Mouse (Mus musculus) heart, embryonic 14.5 days (tissue): ENCODE measurements around the gene Gm28048. TPM values are rescaled to one million over a fixed set of nuclear protein-coding genes. Genes with fewer than 3 reads are reported as not detected.

ENCODE experiments used
- ATAC-seq: fragments of 200-750 bp; cut with Nextera tagmentation; 2 replicates; pipeline ENCODE4 v1.8.0; 2017; ENCODE audit warnings: low read depth, moderate TSS enrichment; ENCODE audit not compliant: insufficient number of reproducible peaks, insufficient read depth, low FRiP score
- H3K27ac ChIP-seq, 2 experiments: fragments of 200-500 bp in 1 of 2; fragments of 300-500 bp in 1 of 2; sonication (generic) in 1 of 2; replicated peaks in 1 of 2; 2 replicates each; pipeline ENCODE4 v1.5.1; 2012 to 2014; ENCODE audit warnings: low read depth in 2 of 2, low read length in 2 of 2, control low read depth in 1 of 2, mild to moderate bottlenecking in 1 of 2, mixed read lengths in 1 of 2; ENCODE audit not compliant: control insufficient read depth in 1 of 2, insufficient read depth in 1 of 2
- H3K27me3 ChIP-seq: fragments of 300-500 bp; sonication (generic); 2 replicates; pipeline ENCODE4 v1.6.1; 2014; ENCODE audit warnings: mild to moderate bottlenecking, low read length, control low read depth; ENCODE audit not compliant: control insufficient read depth, insufficient read depth
- H3K36me3 ChIP-seq: fragments of 300-500 bp; sonication (generic); 2 replicates; pipeline ENCODE4 v1.6.1; 2014; ENCODE audit warnings: mild to moderate bottlenecking, control low read depth, low read length, mixed read lengths; ENCODE audit not compliant: control insufficient read depth, insufficient read depth
- H3K4me1 ChIP-seq, 2 experiments: fragments of 200-500 bp in 1 of 2; fragments of 300-500 bp in 1 of 2; sonication (generic) in 1 of 2; 2 replicates each; pipeline ENCODE4 v1.6.1; 2012 to 2014; ENCODE audit warnings: low read length in 2 of 2, control low read depth in 1 of 2, mixed read lengths in 1 of 2; ENCODE audit not compliant: control insufficient read depth in 2 of 2, insufficient read depth in 2 of 2
- H3K4me2 ChIP-seq: fragments of 300-500 bp; sonication (generic); 2 replicates; pipeline ENCODE4 v1.6.1; 2014; ENCODE audit warnings: mild to moderate bottlenecking, low read length
- H3K4me3 ChIP-seq, 2 experiments: fragments of 200-500 bp in 1 of 2; fragments of 300-500 bp in 1 of 2; sonication (generic) in 1 of 2; 2 replicates each; pipeline ENCODE4 v1.5.1; 2012 to 2014; ENCODE audit warnings: low read length in 2 of 2, mild to moderate bottlenecking in 2 of 2, control low read depth in 1 of 2, low read depth in 1 of 2, moderate library complexity in 1 of 2; ENCODE audit not compliant: control insufficient read depth in 1 of 2, insufficient read depth in 1 of 2
- H3K9ac ChIP-seq: fragments of 300-500 bp; sonication (generic); 2 replicates; pipeline ENCODE4 v1.6.1; 2014; ENCODE audit warnings: mild to moderate bottlenecking, low read length
- H3K9me3 ChIP-seq: fragments of 300-500 bp; sonication (generic); 2 replicates; pipeline ENCODE4 v1.6.1; 2016; ENCODE audit warnings: low read length, control low read depth; ENCODE audit not compliant: control insufficient read depth
- WGBS: fragments of 180-500 bp; shearing (Covaris S2); extraction: QIAGEN DNeasy Blood & Tissue Kit; methylation state at CpG from one replicate; pipeline ENCODE4 v1.1.7; 2014; 5-methylcytosine and 5-hydroxymethylcytosine counted together
- polyA plus RNA-seq: library from polyadenylated mRNA; unstranded; fragments of >200 nt; fragmentation: Nextera tagmentation; extraction: Ambion mirVana; gene quantifications from 2 replicates; pipeline ENCODE4 v1.2.1, GENCODE M21; 2014

The Gm28048 gene
- polyA plus RNA-seq, 1 experiment from 2014 or later, result 8.1 TPM

DNA sequence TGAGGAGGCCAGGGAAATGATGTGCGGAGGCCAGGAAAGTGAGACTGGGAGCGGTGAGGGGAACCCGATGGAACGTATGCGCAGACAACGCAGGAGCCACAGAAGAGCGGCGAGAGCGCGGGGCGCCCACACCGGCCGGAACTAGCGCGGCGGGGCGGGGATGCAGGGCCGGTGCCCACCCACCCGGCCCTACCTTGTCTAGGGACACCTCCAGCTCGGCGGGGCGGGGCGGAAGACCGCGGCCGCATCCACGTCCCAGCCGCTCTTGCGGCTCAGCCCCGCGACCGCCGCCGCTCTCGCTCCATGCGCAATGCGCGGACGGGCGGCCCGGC is 122.6 kb downstream of the Gm28048 start:
- H3K36me3 ChIP-seq, result no peaks in the 10 kb centered on the region
- WGBS, result 0% methylated on average over 18 of the region's 41 CpGs
- H3K27ac ChIP-seq, result peak overlapping the region in 1 of 2 experiments; percentile 73; a peak in 2 of 4 replicates
- H3K27me3 ChIP-seq, result peaks cover 6% of the 10 kb centered on the region; the same call in 1 of the 2 replicates
- peak overlapping the region; percentile 99 for H3K4me2 ChIP-seq
- no peaks in the 10 kb centered on the region for H3K9me3 ChIP-seq
- H3K4me1 ChIP-seq, result peaks cover 8 to 13% of the 10 kb centered on the region in 2 experiments; a peak in 2 of 4 replicates
- peak; percentile 49 for ATAC-seq
- peak overlapping the region; percentile 83 to 96 for H3K4me3 ChIP-seq
- peak overlapping the region; percentile 84 for H3K9ac ChIP-seq

DNA sequence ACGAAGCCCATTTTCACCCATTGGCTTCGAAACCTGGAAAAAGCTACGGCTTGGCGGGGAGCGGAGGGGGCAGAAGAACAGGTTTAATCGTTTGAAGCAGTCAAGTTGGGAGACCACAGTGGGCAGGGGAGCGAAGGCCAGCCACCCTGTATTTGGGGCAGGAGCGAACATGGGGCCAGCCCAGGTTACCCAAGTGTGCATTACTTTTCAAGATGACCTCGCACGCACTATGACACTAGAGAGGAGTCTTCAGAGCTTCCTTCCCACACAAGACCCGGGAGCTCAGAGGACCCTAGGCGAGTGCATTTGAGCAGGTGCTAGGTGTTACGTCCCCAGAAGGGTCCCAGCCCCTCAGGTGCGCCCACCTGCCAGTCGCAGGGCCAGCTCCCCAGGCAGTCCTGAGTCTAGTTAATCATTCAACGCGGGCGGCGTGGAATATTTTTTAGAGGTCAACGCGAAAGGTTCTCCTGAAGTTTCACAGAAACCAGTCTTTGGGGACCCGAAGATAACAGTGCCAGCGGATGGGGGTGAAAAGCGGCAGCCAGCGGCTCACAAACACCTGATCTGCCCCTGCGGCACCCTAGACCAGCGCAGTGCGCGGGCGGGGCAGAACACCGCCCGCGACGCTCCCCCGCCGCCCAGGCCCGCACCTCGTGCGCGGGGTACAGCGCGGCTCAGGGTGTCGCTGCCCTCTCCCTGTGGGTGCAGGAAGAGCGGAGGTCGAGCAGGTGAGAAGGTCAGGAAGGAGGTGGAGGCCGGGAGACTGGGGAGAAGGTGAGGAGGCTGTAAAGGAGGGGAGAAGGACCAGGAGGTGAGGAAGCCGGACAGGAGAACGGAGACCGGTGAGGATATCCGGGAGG is 123.2 kb downstream of the Gm28048 start:
- 4% methylated on average over 50 of the region's 50 CpGs for WGBS
- Histone ChIP-seq H3K9ac (peak overlapping the region; percentile 84), H3K27me3 (peaks cover 6% of the 10 kb centered on the region; the same call in 1 of the 2 replicates), H3K4me2 (peak overlapping the region; percentile 99), H3K9me3 (no peaks in the 10 kb centered on the region), H3K4me1 (peaks cover 8 to 13% of the 10 kb centered on the region in 2 experiments; a peak in 3 of 4 replicates), H3K36me3 (no peaks in the 10 kb centered on the region), H3K4me3 (peak overlapping the region; percentile 83 to 96), H3K27ac (peak overlapping the region in 1 of 2 experiments; percentile 73; a peak in 1 of 4 replicates)
- ATAC-seq, result no peak; the same call in 1 of the 2 replicates

DNA sequence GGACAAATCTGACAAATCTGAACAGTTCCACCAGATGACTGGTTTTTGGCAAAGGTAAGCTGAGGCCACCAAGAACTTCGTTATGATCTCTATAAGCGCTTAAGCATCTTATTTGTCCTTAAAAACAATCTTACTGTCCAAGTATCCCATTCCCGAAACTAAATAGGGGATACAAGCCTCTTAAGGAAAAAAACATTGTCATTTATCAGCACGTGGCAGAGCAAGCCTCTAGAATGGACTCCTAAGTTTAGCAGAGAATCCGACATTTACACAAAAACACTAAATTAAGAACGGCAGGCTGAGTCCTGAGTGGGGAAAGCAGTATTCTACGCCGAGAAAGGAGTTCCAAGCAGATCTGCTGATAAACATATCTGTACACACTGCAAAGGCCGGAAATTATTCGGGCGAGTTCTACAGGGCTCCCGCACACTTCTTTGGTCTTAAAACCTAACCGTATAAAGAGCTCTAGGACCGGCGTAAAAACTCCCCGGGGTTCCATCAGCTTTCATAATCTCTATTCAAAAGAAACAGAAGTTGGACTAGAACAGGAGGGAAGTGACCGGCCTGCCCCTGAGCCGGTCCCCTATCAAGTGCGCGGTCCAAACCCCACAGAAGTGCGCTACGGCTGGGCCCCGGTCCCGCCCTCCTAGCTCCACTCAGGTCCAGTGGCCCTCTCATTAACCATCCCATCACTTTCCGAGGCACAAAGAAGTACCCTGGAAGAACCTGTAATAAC is 124.0 kb downstream of the Gm28048 start:
- no peak for ATAC-seq
- H3K4me3 ChIP-seq, result peak overlapping the region; percentile 83 to 96
- no peaks in the 10 kb centered on the region for H3K36me3 ChIP-seq
- no peaks in the 10 kb centered on the region for H3K9me3 ChIP-seq
- H3K9ac ChIP-seq, result peak overlapping the region; percentile 84
- H3K27me3 ChIP-seq, result peaks cover 6% of the 10 kb centered on the region; the same call in 1 of the 2 replicates
- peaks cover 11 to 15% of the 10 kb centered on the region in 2 experiments for H3K4me1 ChIP-seq
- 29% methylated on average over 25 of the region's 25 CpGs for WGBS
- H3K4me2 ChIP-seq, result peak overlapping the region; percentile 99
- H3K27ac ChIP-seq, result no peak overlapping the region

DNA sequence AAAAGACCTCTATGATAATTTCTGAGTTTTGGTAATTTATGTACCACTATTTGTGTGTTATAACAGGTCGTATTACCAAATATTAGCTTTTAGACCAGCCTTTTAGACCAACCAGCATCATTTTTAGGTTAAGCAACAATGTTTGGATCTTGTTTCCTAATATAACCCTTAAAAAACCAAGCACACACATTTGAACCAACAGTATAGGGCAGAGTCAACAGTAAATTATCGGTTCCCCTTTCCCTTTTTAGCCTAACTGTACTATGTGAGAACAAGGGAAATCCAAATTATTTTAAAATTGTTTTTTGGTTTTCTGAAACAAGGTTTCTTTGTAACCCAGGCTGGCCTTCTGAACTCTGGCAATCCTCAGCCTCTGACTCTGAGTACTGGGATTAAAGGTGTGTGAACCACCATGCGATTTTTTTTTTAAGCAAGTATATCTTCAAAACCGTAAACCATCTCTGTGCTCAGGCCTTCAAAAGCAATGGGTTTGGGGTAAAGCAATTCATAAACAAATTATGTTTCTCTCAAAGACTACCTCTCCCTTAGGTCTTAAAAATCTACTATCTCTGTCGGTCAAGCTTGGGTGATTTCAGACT is 124.7 kb downstream of the Gm28048 start:
- Histone ChIP-seq H3K36me3 (no peaks in the 10 kb centered on the region), H3K4me3 (no peak overlapping the region), H3K9ac (no peak overlapping the region), H3K27me3 (peaks cover 6% of the 10 kb centered on the region; the same call in 1 of the 2 replicates), H3K27ac (no peak overlapping the region), H3K9me3 (no peaks in the 10 kb centered on the region), H3K4me2 (peak overlapping the region; percentile 99), H3K4me1 (peaks cover 11 to 15% of the 10 kb centered on the region in 2 experiments)
- ATAC-seq, result no peak
- 86% methylated on average over 5 of the region's 5 CpGs for WGBS

DNA sequence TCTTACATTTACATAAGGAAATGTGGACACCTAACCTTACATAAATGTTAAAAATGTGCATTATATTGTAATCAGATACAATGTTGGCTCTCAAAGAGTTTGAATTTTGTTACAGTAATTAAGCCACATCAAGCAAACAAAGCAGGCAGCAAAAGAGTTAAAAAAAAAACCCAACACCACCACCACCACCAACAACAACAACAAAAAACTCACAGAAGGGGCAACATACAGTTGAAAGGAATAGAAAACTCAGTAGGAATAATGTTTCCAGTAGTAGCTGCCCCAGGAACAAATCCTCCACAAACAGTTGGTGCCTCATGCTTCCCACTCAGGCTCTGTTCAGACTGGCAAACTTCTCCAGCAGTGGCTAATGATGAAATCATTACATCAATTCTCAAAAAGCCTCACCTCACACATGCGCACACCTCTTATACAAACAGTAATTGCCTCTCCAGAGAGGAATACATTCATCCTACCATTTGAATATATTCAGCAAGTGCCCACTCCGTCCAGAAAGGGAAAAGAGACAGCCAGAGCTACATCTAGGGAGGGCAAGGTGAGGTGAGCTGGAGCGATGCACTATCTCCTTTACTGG is 125.4 kb downstream of the Gm28048 start:
- Histone ChIP-seq H3K36me3 (no peaks in the 10 kb centered on the region), H3K27ac (no peak overlapping the region), H3K4me2 (no peak overlapping the region), H3K4me1 (peaks cover 11 to 15% of the 10 kb centered on the region in 2 experiments), H3K9me3 (no peaks in the 10 kb centered on the region), H3K4me3 (no peak overlapping the region), H3K9ac (no peak overlapping the region), H3K27me3 (peaks cover 6% of the 10 kb centered on the region; the same call in 1 of the 2 replicates)
- WGBS, result 79% methylated on average over 3 of the region's 3 CpGs
- ATAC-seq, result no peak

DNA sequence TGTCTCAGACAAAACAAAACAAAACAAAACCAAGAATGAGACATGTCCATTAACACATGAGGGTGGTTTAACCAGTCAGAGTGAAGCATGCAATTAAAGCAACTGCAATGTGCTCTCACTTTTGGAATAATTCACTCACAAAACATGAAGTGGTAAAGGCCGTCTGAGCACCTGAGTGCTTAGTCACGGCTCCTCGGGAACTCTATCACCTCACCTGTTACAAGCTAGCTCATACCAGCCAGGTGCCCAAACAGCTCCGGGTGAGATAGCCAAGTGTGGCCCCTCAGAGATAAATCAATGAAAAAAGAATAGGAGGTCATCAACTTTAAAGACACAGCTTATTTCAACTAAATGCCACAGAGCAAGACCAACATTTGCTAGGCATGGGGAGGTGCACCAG is 127.3 kb downstream of the Gm28048 start:
- H3K4me2 ChIP-seq, result no peak overlapping the region
- peaks cover 15 to 18% of the 10 kb centered on the region in 2 experiments for H3K4me1 ChIP-seq
- 81% methylated on average over 4 of the region's 4 CpGs for WGBS
- H3K27me3 ChIP-seq, result peaks cover 6% of the 10 kb centered on the region; the same call in 1 of the 2 replicates
- H3K4me3 ChIP-seq, result no peak overlapping the region
- no peak overlapping the region for H3K27ac ChIP-seq
- H3K9me3 ChIP-seq, result no peaks in the 10 kb centered on the region
- H3K9ac ChIP-seq, result no peak overlapping the region
- H3K36me3 ChIP-seq, result no peaks in the 10 kb centered on the region
- ATAC-seq, result no peak
